Mouse (Mus musculus) mammary gland, adult 2 months (tissue): ENCODE measurements around the gene Apol6. TPM values are rescaled to one million over a fixed set of nuclear protein-coding genes. Genes with fewer than 3 reads are reported as not detected.

ENCODE experiments used
- polyA plus RNA-seq: library from polyadenylated mRNA; depleted of rRNA; stranded (reverse); fragments of >200 nt; gene quantifications from 2 replicates; pipeline ENCODE4 v1.2.3, GENCODE M21; 2012; ENCODE audit warnings: low replicate concordance; rRNA removed

Apol6 gene
- 79.8 and 145 TPM in 2 replicates for polyA plus RNA-seq

GRCm38 (mm10) chr15:77044597-77045320 lies at the start of gene Apol6:
Gene Apol6 (plus strand): TSS chr15:77044729.

GRCm38 (mm10) chr15:77050570-77050969 lies 6.0 kb downstream of the Apol6 start, which contains the start of gene Mb:
Gene Mb (minus strand): TSS chr15:77050670.

Other genes with a start within 250 kb of the Apol6 start
- gene Zfp251, start 173.3 kb upstream of the Apol6 start, polyA plus RNA-seq, result 5.4 and 9.1 TPM in 2 replicates
- 4.7 and 6.5 TPM in 2 replicates for gene Zfp7, start 165.5 kb upstream of the Apol6 start, polyA plus RNA-seq
- not detected in 2 replicates for gene Gm49527, start 165.4 kb upstream of the Apol6 start, polyA plus RNA-seq
- 2.9 and 3.3 TPM in 2 replicates for gene Zfp647, start 119.3 kb upstream of the Apol6 start, polyA plus RNA-seq
- gene 1110038F14Rik, start 96.2 kb upstream of the Apol6 start, polyA plus RNA-seq, result 12.3 and 14.3 TPM in 2 replicates
- 1.9 and 462 TPM in 2 replicates for gene Mb, start 5.9 kb downstream of the Apol6 start, polyA plus RNA-seq